Mouse (Mus musculus): ENCODE measurements around the gene Epha10.
"Not testable (repeated sequence)": the region's sequence is repeated elsewhere in the genome, so short reads cannot be mapped to it uniquely, and the experiment has no call there.

Gene Epha10

GRCm38 (mm10) chr4:124881341-124881908 lies 726 bp downstream of the Epha10 start:
- CTCF ChIA-PET = interaction anchor here in 3 of 4 experiments (0.6 to 2.1 kb wide), 16 partner anchors 8 to 339 kb away, joined by 3 to 11 read pairs (median 3); no protein-coding TSS in a partner anchor
- POLR2A ChIA-PET = interaction anchor here in 3 of 4 experiments (0.5 to 2.2 kb wide), 31 partner anchors 8 to 1414 kb away, joined by 3 to 11 read pairs (median 3); partner anchors contain the start of genes 9930104L06Rik (in 2 of the 3), Mtf1 (in 2 of the 3), Maneal (in 1 of the 3) and Thrap3 (in 1 of the 3)

GRCm38 (mm10) chr4:124882151-124882729 lies 1.5 kb downstream of the Epha10 start:
- ChIA-PET POLR2A (interaction anchor here in 2 of 4 experiments (0.5 to 2.2 kb wide), 12 partner anchors 11 to 654 kb away, joined by 3 to 11 read pairs (median 4); partner anchors contain the start of genes Maneal (in 1 of the 2) and Mtf1 (in 1 of the 2)), CTCF (interaction anchor here in 3 of 4 experiments (0.8 to 2.1 kb wide), 6 partner anchors 11 to 31 kb away, joined by 3 to 11 read pairs (median 4); no protein-coding TSS in a partner anchor)

GRCm38 (mm10) chr4:124888702-124889101 lies 8.0 kb downstream of the Epha10 start:
- ChIA-PET POLR2A (interaction anchor here in 2 of 4 experiments (0.6 to 2.1 kb wide), 3 partner anchors 18 to 487 kb away, joined by 3 to 7 read pairs (median 6); no protein-coding TSS in a partner anchor), CTCF (no interaction called here)

- CTCF ChIA-PET = no interaction called here
- POLR2A ChIA-PET = interaction anchor here in 1 of 4 experiments (1.3 kb wide), 2 partner anchors 17 to 20 kb away, joined by 3 to 4 read pairs; no protein-coding TSS in a partner anchor
Observed at GRCm38 (mm10) chr4:124889935-124890334, 9.2 kb downstream of the Epha10 start.

GRCm38 (mm10) chr4:124890831-124891230 lies 10.1 kb downstream of the Epha10 start:
- POLR2A ChIA-PET = interaction anchor here in 1 of 4 experiments (0.6 to 1.3 kb wide), 3 partner anchors 16 to 1370 kb away, joined by 3 to 4 read pairs (median 3); no protein-coding TSS in a partner anchor
- CTCF ChIA-PET = interaction anchor here in 1 of 4 experiments (1.0 kb wide), 1 partner anchor 16 kb away, joined by 3 read pairs; no protein-coding TSS in a partner anchor

GRCm38 (mm10) chr4:124893769-124894168 lies 13.1 kb downstream of the Epha10 start:
- ChIA-PET POLR2A (interaction anchor here (0.5 to 1.9 kb wide), 17 partner anchors 8 to 1098 kb away, joined by 3 to 9 read pairs (median 4); partner anchors contain the start of gene 9930104L06Rik (in 1 of the 4)), CTCF (interaction anchor here (0.5 to 1.4 kb wide), 9 partner anchors 9 to 1030 kb away, joined by 3 to 6 read pairs (median 5); no protein-coding TSS in a partner anchor)

GRCm38 (mm10) chr4:124894508-124895428 lies 14.1 kb downstream of the Epha10 start:
- ChIA-PET POLR2A (interaction anchor here in 2 of 4 experiments (0.7 to 1.5 kb wide), 4 partner anchors 10 to 147 kb away, joined by 3 to 8 read pairs (median 4); no protein-coding TSS in a partner anchor), CTCF (interaction anchor here in 1 of 4 experiments (1.2 kb wide), 1 partner anchor 11 kb away, joined by 4 read pairs; no protein-coding TSS in a partner anchor)

GRCm38 (mm10) chr4:124898428-124898827 lies 17.7 kb downstream of the Epha10 start:
- ChIA-PET CTCF (no interaction called here), POLR2A (interaction anchor here in 1 of 4 experiments (1.7 to 1.9 kb wide), 2 partner anchors 12 to 21 kb away, joined by 5 to 6 read pairs; no protein-coding TSS in a partner anchor)

GRCm38 (mm10) chr4:124899906-124900305 lies 19.2 kb downstream of the Epha10 start:
- ChIA-PET CTCF (interaction anchor here (0.5 to 1.3 kb wide), 7 partner anchors 13 to 106 kb away, joined by 3 to 13 read pairs (median 3); partner anchors contain the start of gene Mtf1 (in 2 of the 4)), POLR2A (interaction anchor here in 2 of 4 experiments (0.8 to 1.9 kb wide), 3 partner anchors 9 to 48 kb away, joined by 4 to 6 read pairs (median 4); no protein-coding TSS in a partner anchor)

- POLR2A ChIA-PET = interaction anchor here (0.6 to 3.6 kb wide), 15 partner anchors 10 to 1237 kb away, joined by 3 to 23 read pairs (median 4); partner anchors contain the start of genes 9930104L06Rik (in 2 of the 4) and Mtf1 (in 1 of the 4)
- CTCF ChIA-PET = interaction anchor here (0.6 to 2.8 kb wide), 36 partner anchors 10 to 1042 kb away, joined by 3 to 12 read pairs (median 4); partner anchors contain the start of genes Epha10 (in 1 of the 4), Mtf1 (in 1 of the 4) and Rspo1 (in 1 of the 4)
Observed at GRCm38 (mm10) chr4:124905417-124905816, 24.7 kb downstream of the Epha10 start.

- ChIA-PET CTCF (interaction anchor here (0.6 to 2.8 kb wide), 41 partner anchors 9 to 1056 kb away, joined by 3 to 12 read pairs (median 4); partner anchors contain the start of genes 9930104L06Rik (in 1 of the 4), Epha10 (in 1 of the 4) and Mtf1 (in 1 of the 4)), POLR2A (interaction anchor here (0.5 to 3.6 kb wide), 48 partner anchors 9 to 822 kb away, joined by 3 to 23 read pairs (median 4); partner anchors contain the start of genes 9930104L06Rik (in 3 of the 4), Maneal (in 2 of the 4), Meaf6 (in 2 of the 4) and Snip1 (in 2 of the 4))
Observed at GRCm38 (mm10) chr4:124905971-124906822, 25.5 kb downstream of the Epha10 start.

GRCm38 (mm10) chr4:124928102-124928501 lies 47.4 kb downstream of the Epha10 start:
- ChIA-PET POLR2A (interaction anchor here (0.6 to 3.0 kb wide), 13 partner anchors 8 to 134 kb away, joined by 3 to 20 read pairs (median 3); partner anchors contain the start of gene 9930104L06Rik (in 2 of the 4)), CTCF (interaction anchor here in 1 of 4 experiments (1.2 kb wide), 1 partner anchor 15 kb away, joined by 5 read pairs; no protein-coding TSS in a partner anchor)

- CTCF ChIA-PET = interaction anchor here in 2 of 4 experiments (0.6 to 1.6 kb wide), 10 partner anchors 20 to 162 kb away, joined by 3 to 7 read pairs (median 3); no protein-coding TSS in a partner anchor
- POLR2A ChIA-PET = interaction anchor here (0.5 to 3.4 kb wide), 72 partner anchors 9 to 1141 kb away, joined by 3 to 33 read pairs (median 4); partner anchors contain the start of genes Meaf6 (in 3 of the 4), Maneal (in 2 of the 4), Snip1 (in 2 of the 4) and 1110065P20Rik (in 1 of the 4)
Observed at GRCm38 (mm10) chr4:124936613-124937471, 56.1 kb downstream of the Epha10 start, which contains the start of gene 9930104L06Rik. 9930104L06Rik (plus strand) TSS chr4:124937048.

GRCm38 (mm10) chr4:124939211-124939610 lies 58.5 kb downstream of the Epha10 start, which contains the start of gene Cdca8:
Cdca8 (minus strand) TSS chr4:124939311.
- POLR2A ChIA-PET = interaction anchor here in 2 of 4 experiments (0.7 to 1.0 kb wide), 4 partner anchors 12 to 174 kb away, joined by 3 to 14 read pairs (median 4); no protein-coding TSS in a partner anchor
- CTCF ChIA-PET = not testable (repeated sequence)

GRCm38 (mm10) chr4:124943022-124943421 lies 62.3 kb downstream of the Epha10 start:
- CTCF ChIA-PET = interaction anchor here (0.6 to 3.0 kb wide), 106 partner anchors 8 to 1050 kb away, joined by 3 to 34 read pairs (median 4); partner anchors contain the start of genes Meaf6 (in 3 of the 4), Epha10 (in 2 of the 4), Maneal (in 2 of the 4) and Mtf1 (in 2 of the 4)
- POLR2A ChIA-PET = interaction anchor here (0.6 to 1.9 kb wide), 21 partner anchors 11 to 690 kb away, joined by 3 to 8 read pairs (median 4); partner anchors contain the start of genes Meaf6 (in 1 of the 4) and Rspo1 (in 1 of the 4)

Data from embryonic stem cell, embryonic (primary cell).